Mouse (Mus musculus) cortical plate, adult 2 months (tissue): ENCODE measurements around the gene Rel.

ENCODE experiments used
- CTCF ChIP-seq: fragments of 200-500 bp; IDR thresholded peaks from 2 replicates; pipeline ENCODE4 v1.5.1; 2011; ENCODE audit warnings: mild to moderate bottlenecking, control low read depth, low read length; ENCODE audit not compliant: insufficient read depth; ENCODE audit errors: extremely low read depth
- POLR2A ChIP-seq: fragments of 200-500 bp; IDR thresholded peaks from 2 replicates; pipeline ENCODE4 v1.6.1; 2011; ENCODE audit warnings: mild to moderate bottlenecking, low read length, control low read depth; ENCODE audit not compliant: insufficient read depth; ENCODE audit errors: extremely low read depth

DNA sequence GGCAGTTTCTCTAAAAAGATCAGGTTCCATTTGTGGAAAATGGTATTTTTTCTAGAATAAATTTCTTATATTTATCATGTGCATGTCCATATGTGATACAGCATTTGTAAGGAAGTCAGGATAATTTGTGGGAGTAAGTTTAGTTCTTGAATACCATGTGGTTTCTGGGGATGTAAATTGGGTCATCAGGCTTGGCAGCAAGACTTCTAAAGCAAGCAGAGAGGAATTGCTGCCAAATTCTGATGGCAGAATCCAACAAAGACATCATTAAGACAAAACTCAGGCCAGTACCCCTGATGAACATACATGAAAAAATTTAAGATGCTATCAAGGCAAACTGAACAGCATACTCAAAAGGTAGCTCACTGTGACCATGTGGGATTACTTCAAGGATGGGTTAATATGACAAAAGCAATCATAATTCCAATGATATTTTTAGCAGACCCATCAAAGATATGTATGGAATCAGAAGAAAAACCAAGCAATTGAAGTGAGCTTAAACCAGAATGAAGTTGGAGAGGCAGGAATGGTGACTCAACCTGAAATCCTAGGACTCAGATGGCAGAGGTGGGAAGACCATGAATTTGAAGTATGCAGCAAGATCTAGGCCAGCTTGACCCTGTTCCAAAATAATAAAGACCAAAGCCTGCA, 34.8 kb downstream of the Rel start:
- TF ChIP-seq POLR2A, result no peak
- TF ChIP-seq CTCF, result no peak
